Mouse (Mus musculus) hindbrain, postnatal 0 days (tissue): ENCODE results near the gene Gm12216. TPM values are rescaled to one million over a fixed set of nuclear protein-coding genes. Genes with fewer than 3 reads are reported as not detected.
"Not testable (repeated sequence)": the region's sequence is repeated elsewhere in the genome, so short reads cannot be mapped to it uniquely, and the experiment has no call there.

ENCODE experiments used
- ATAC-seq: fragments of 200-750 bp; cut with Nextera tagmentation; 2 replicates; pipeline ENCODE4 v1.8.0; 2017; ENCODE audit warnings: mild to moderate bottlenecking, moderate TSS enrichment, moderate library complexity
- DNase-seq: peaks from one replicate; pipeline ENCODE4 v3.0.0-alpha.2; 2015; ENCODE audit warnings: low spot score
- H3K27ac ChIP-seq: fragments of 300-500 bp; sonication (generic); 2 replicates; pipeline ENCODE4 v1.5.1; 2014; ENCODE audit warnings: mild to moderate bottlenecking
- H3K27me3 ChIP-seq: fragments of 300-500 bp; sonication (generic); 2 replicates; pipeline ENCODE4 v1.6.1; 2014; ENCODE audit warnings: low read length, mixed read lengths; ENCODE audit not compliant: insufficient read depth
- H3K36me3 ChIP-seq: fragments of 300-500 bp; sonication (generic); 2 replicates; pipeline ENCODE4 v1.6.1; 2014; ENCODE audit warnings: low read length, mixed read lengths; ENCODE audit not compliant: insufficient read depth
- H3K4me1 ChIP-seq: fragments of 300-500 bp; sonication (generic); 2 replicates; pipeline ENCODE4 v1.6.1; 2014; ENCODE audit warnings: antibody characterized with exemption, low read length, mixed read lengths; ENCODE audit not compliant: insufficient read depth
- H3K4me2 ChIP-seq: fragments of 300-500 bp; sonication (generic); 2 replicates; pipeline ENCODE4 v1.6.1; 2014; ENCODE audit warnings: low read depth, mild to moderate bottlenecking, low read length, moderate library complexity, mixed read lengths
- H3K4me3 ChIP-seq: fragments of 300-500 bp; sonication (generic); 2 replicates; pipeline ENCODE4 v1.5.1; 2014; ENCODE audit warnings: low read length
- H3K9ac ChIP-seq: fragments of 300-500 bp; sonication (generic); replicated peaks from 2 replicates; pipeline ENCODE4 v1.6.1; 2014; ENCODE audit warnings: mild to moderate bottlenecking, low read length, moderate library complexity, mixed read lengths
- H3K9me3 ChIP-seq: fragments of 300-500 bp; sonication (generic); 2 replicates; pipeline ENCODE4 v1.6.1; 2016; ENCODE audit warnings: low read length, mixed read lengths
- CTCF ChIP-seq: IDR thresholded peaks from 2 replicates; pipeline ENCODE4 v1.5.1; 2016; ENCODE audit warnings: antibody characterized with exemption, control low read depth, low read depth
- WGBS: fragments of 180-500 bp; shearing (Covaris S2); extraction: QIAGEN DNeasy Blood & Tissue Kit; methylation state at CpG from one replicate; pipeline ENCODE4 v1.1.7; 2014; 5-methylcytosine and 5-hydroxymethylcytosine counted together
- polyA plus RNA-seq: library from polyadenylated mRNA; unstranded; fragments of >200 nt; fragmentation: Nextera tagmentation; extraction: Ambion mirVana; gene quantifications from 2 replicates; pipeline ENCODE4 v1.2.1, GENCODE M21; 2015
- total RNA-seq: library from RNA; depleted of rRNA; stranded (reverse); fragments of >200 nt; gene quantifications from 2 replicates; pipeline ENCODE4 v1.2.3, GENCODE M21; 2014; rRNA removed

Gene Gm12216
- total RNA-seq, result not detected in 2 replicates
- 1.2 and 1.9 TPM in 2 replicates for polyA plus RNA-seq

GRCm38 (mm10) chr11:53858761-53859580, at the start of gene Gm12216:
Gm12216 (minus strand) TSS chr11:53859256.
- 13% methylated on average over 39 of the region's 50 CpGs for WGBS
- H3K9me3 ChIP-seq, H3K27ac ChIP-seq, H3K27me3 ChIP-seq, H3K9ac ChIP-seq, H3K36me3 ChIP-seq, H3K4me1 ChIP-seq: not testable (repeated sequence)
- peak; percentile 48 for TF ChIP-seq CTCF
- peak within 1 kb of the TSS; percentile 51 for H3K4me2 ChIP-seq
- DNase-seq (peak; percentile 48), ATAC-seq (peak; percentile 70; the same call in 1 of the 2 replicates)
- H3K4me3 ChIP-seq, result peak within 1 kb of the TSS; percentile 40

- WGBS, result 91% methylated on average over 8 of the region's 8 CpGs
- DNase-seq (no peak), ATAC-seq (no peak)
- no peak overlapping the region for H3K4me3 ChIP-seq
- H3K9ac ChIP-seq, result no peak overlapping the region
- H3K4me2 ChIP-seq, result no peak overlapping the region
- H3K9me3 ChIP-seq, result no peaks in the 10 kb centered on the region
- no peak overlapping the region for H3K27ac ChIP-seq
- H3K4me1 ChIP-seq, result no peaks in the 10 kb centered on the region
- no peak for TF ChIP-seq CTCF
- no peaks in the 10 kb centered on the region for H3K27me3 ChIP-seq
- no peaks in the 10 kb centered on the region for H3K36me3 ChIP-seq
Measured at GRCm38 (mm10) chr11:53908686-53909085, 49.6 kb upstream of the Gm12216 start.

GRCm38 (mm10) chr11:53904534-53904925, 45.5 kb upstream of the Gm12216 start:
- no peaks in the 10 kb centered on the region for H3K4me1 ChIP-seq
- ATAC-seq (no peak), DNase-seq (no peak)
- H3K4me2 ChIP-seq, result no peak overlapping the region
- H3K27me3 ChIP-seq, result no peaks in the 10 kb centered on the region
- H3K9me3 ChIP-seq, result no peaks in the 10 kb centered on the region
- H3K36me3 ChIP-seq, result no peaks in the 10 kb centered on the region
- H3K27ac ChIP-seq, result no peak overlapping the region
- H3K9ac ChIP-seq, result no peak overlapping the region
- 71% methylated on average over 9 of the region's 9 CpGs for WGBS
- no peak overlapping the region for H3K4me3 ChIP-seq
- no peak for TF ChIP-seq CTCF

- H3K4me3 ChIP-seq, result no peak overlapping the region
- no peaks in the 10 kb centered on the region for H3K9me3 ChIP-seq
- H3K27ac ChIP-seq, result no peak overlapping the region; the same call in 1 of the 2 replicates
- H3K27me3 ChIP-seq, result no peaks in the 10 kb centered on the region
- DNase-seq (no peak), ATAC-seq (no peak)
- no peak overlapping the region for H3K9ac ChIP-seq
- no peaks in the 10 kb centered on the region for H3K36me3 ChIP-seq
- TF ChIP-seq CTCF, result no peak
- H3K4me2 ChIP-seq, result no peak overlapping the region
- WGBS, result 40% methylated on average over 16 of the region's 16 CpGs
- no peaks in the 10 kb centered on the region for H3K4me1 ChIP-seq
Measured at GRCm38 (mm10) chr11:53903781-53904533, 44.9 kb upstream of the Gm12216 start.

- no peak for TF ChIP-seq CTCF
- Histone ChIP-seq H3K27me3 (no peaks in the 10 kb centered on the region), H3K9me3 (no peaks in the 10 kb centered on the region), H3K4me3 (no peak overlapping the region), H3K27ac (no peak overlapping the region), H3K4me1 (no peaks in the 10 kb centered on the region), H3K4me2 (no peak overlapping the region), H3K9ac (no peak overlapping the region), H3K36me3 (no peaks in the 10 kb centered on the region)
- DNase-seq (no peak), ATAC-seq (no peak)
- whole genome bisulfite sequencing, result 87% methylated on average over 14 of the region's 14 CpGs
Measured at GRCm38 (mm10) chr11:53902741-53903140, 43.7 kb upstream of the Gm12216 start.

GRCm38 (mm10) chr11:53900991-53901390, 41.9 kb upstream of the Gm12216 start:
- H3K27me3 ChIP-seq, result no peaks in the 10 kb centered on the region

GRCm38 (mm10) chr11:53899981-53900380, 40.9 kb upstream of the Gm12216 start:
- H3K4me1 ChIP-seq, result no peaks in the 10 kb centered on the region
- ATAC-seq (no peak), DNase-seq (no peak)
- H3K9ac ChIP-seq, result no peak overlapping the region
- no peak overlapping the region for H3K4me2 ChIP-seq
- H3K27ac ChIP-seq, result no peak overlapping the region
- 91% methylated on average over 6 of the region's 6 CpGs for WGBS
- no peaks in the 10 kb centered on the region for H3K27me3 ChIP-seq
- no peaks in the 10 kb centered on the region for H3K36me3 ChIP-seq
- no peak overlapping the region for H3K4me3 ChIP-seq
- no peak for TF ChIP-seq CTCF
- no peaks in the 10 kb centered on the region for H3K9me3 ChIP-seq

More at GRCm38 (mm10) chr11:53900991-53901390, 41.9 kb upstream of the Gm12216 start:
- Histone ChIP-seq H3K27ac (no peak overlapping the region), H3K9me3 (no peaks in the 10 kb centered on the region), H3K36me3 (no peaks in the 10 kb centered on the region), H3K4me2 (no peak overlapping the region), H3K4me3 (no peak overlapping the region), H3K9ac (no peak overlapping the region), H3K4me1 (no peaks in the 10 kb centered on the region)
- ATAC-seq (no peak), DNase-seq (no peak)
- TF ChIP-seq CTCF, result no peak
- WGBS, result 72% methylated on average over 1 of the region's 1 CpGs
